Mouse (Mus musculus): Measurements from ENCODE around the gene Neil1. TPM values are rescaled to one million over a fixed set of nuclear protein-coding genes. Genes with fewer than 3 reads are reported as not detected.

Neil1 gene
- total and polyA plus RNA-seq, 2 experiments from 2014 or later, result 5.1 to 6.3 TPM

- H3K4me2 ChIP-seq (ENCODE audit: low read depth), result peak overlapping the region; percentile 81
- WGBS, result 36% methylated on average over 11 of the region's 11 CpGs
- no peak for TF ChIP-seq CTCF (IDR thresholded peaks at IDR 0.05; ENCODE audit: low read depth)
- H3K4me3 ChIP-seq (ENCODE audit: low read depth, low read length), result peak overlapping the region; percentile 64
- H3K27me3 ChIP-seq (ENCODE audit: insufficient read depth, low read length), result no peaks in the 10 kb centered on the region
- DNase-seq (no peak), ATAC-seq (no peak)
- no peaks in the 10 kb centered on the region for H3K9me3 ChIP-seq (ENCODE audit: low read length)
- 0 out of 2 replicates have a peak overlapping the region, but pooled peaks have one; percentile 24 for H3K27ac ChIP-seq (ENCODE audit: low read depth, low read length)
- peak overlapping the region; percentile 36; the same call in 1 of the 2 replicates for H3K9ac ChIP-seq
- H3K36me3 ChIP-seq (ENCODE audit: insufficient read depth), result peaks cover 17% of the 10 kb centered on the region
- peaks cover 7% of the 10 kb centered on the region for H3K4me1 ChIP-seq (ENCODE audit: insufficient read depth)
These were observed 10.4 kb upstream of the Neil1 start for GRCm38 (mm10) chr9:57158506-57158905.

DNA sequence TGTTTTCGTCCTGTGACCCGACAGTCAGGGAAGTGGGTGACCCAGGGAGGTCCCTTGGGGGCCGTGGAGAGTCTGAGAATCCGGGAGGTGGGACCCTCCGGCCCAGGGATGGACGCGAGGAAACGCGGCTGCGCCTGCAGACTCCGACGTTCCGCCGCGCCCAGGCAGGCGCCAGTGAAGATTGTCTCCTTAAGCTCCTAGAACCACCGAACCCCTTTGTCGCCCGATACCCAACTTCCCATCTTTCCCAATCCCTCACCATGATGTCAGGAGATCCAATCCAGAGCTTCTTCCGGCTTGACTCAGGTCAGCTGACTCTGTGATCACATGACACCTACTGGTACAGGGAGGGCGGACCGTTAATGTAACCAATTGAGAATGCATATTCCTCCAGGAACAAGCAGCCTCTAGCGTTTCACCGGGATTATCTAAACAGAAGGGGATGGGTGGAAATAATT lies 9.9 kb upstream of the Neil1 start, which contains the start of gene Commd4:
Gene Commd4, minus strand, starts transcription at position 319 of the 458 bp plus-strand sequence.
- H3K9ac ChIP-seq, result peak within 1 kb of the TSS; percentile 72
- H3K36me3 ChIP-seq (ENCODE audit: insufficient read depth), result peaks cover 17% of the 10 kb centered on the region
- peak within 1 kb of the TSS; percentile 81 for H3K4me2 ChIP-seq (ENCODE audit: low read depth)
- peak; percentile 42 for TF ChIP-seq CTCF (IDR thresholded peaks at IDR 0.05; ENCODE audit: low read depth)
- H3K27me3 ChIP-seq (ENCODE audit: insufficient read depth, low read length), result no peaks in the 10 kb centered on the region
- WGBS, result under 1% methylated on average over 24 of the region's 24 CpGs
- ATAC-seq, result peak; percentile 97
- H3K4me3 ChIP-seq (ENCODE audit: low read depth, low read length), result peak within 1 kb of the TSS; percentile 64
- DNase-seq, result peak; percentile 97
- H3K9me3 ChIP-seq (ENCODE audit: low read length), result no peaks in the 10 kb centered on the region
- peaks cover 7% of the 10 kb centered on the region for H3K4me1 ChIP-seq (ENCODE audit: insufficient read depth)
- H3K27ac ChIP-seq (ENCODE audit: low read depth, low read length), result peak within 1 kb of the TSS; percentile 80

GRCm38 (mm10) chr9:57157499-57157898 lies 9.4 kb upstream of the Neil1 start:
- Histone ChIP-seq H3K27me3 (ENCODE audit: insufficient read depth, low read length) (no peaks in the 10 kb centered on the region), H3K4me1 (ENCODE audit: insufficient read depth) (peaks cover 7% of the 10 kb centered on the region), H3K9me3 (ENCODE audit: low read length) (no peaks in the 10 kb centered on the region), H3K27ac (ENCODE audit: low read depth, low read length) (peak overlapping the region; percentile 80), H3K9ac (peak overlapping the region; percentile 72), H3K4me3 (ENCODE audit: low read depth, low read length) (peak overlapping the region; percentile 64), H3K4me2 (ENCODE audit: low read depth) (peak overlapping the region; percentile 81), H3K36me3 (ENCODE audit: insufficient read depth) (peaks cover 17% of the 10 kb centered on the region)
- WGBS, result 31% methylated on average over 13 of the region's 13 CpGs
- TF ChIP-seq CTCF (IDR thresholded peaks at IDR 0.05; ENCODE audit: low read depth), result no peak
- ATAC-seq, result peak; percentile 17; the same call in 1 of the 2 replicates
- no peak for DNase-seq

- 0 out of 2 replicates have a peak overlapping the region, but pooled peaks have one; percentile 72 for H3K9ac ChIP-seq
- no peaks in the 10 kb centered on the region for H3K27me3 ChIP-seq (ENCODE audit: insufficient read depth, low read length)
- H3K27ac ChIP-seq (ENCODE audit: low read depth, low read length), result no peak overlapping the region
- H3K9me3 ChIP-seq (ENCODE audit: low read length), result no peaks in the 10 kb centered on the region
- H3K4me2 ChIP-seq (ENCODE audit: low read depth), result peak overlapping the region; percentile 81
- peaks cover 7% of the 10 kb centered on the region for H3K4me1 ChIP-seq (ENCODE audit: insufficient read depth)
- ATAC-seq, result no peak
- TF ChIP-seq CTCF (IDR thresholded peaks at IDR 0.05; ENCODE audit: low read depth), result no peak
- DNase-seq, result no peak
- H3K4me3 ChIP-seq (ENCODE audit: low read depth, low read length), result no peak overlapping the region; the same call in 1 of the 2 replicates
- H3K36me3 ChIP-seq (ENCODE audit: insufficient read depth), result peaks cover 17% of the 10 kb centered on the region
- 90% methylated on average over 8 of the region's 8 CpGs for WGBS
These were observed 8.7 kb upstream of the Neil1 start for GRCm38 (mm10) chr9:57156823-57157222.

DNA sequence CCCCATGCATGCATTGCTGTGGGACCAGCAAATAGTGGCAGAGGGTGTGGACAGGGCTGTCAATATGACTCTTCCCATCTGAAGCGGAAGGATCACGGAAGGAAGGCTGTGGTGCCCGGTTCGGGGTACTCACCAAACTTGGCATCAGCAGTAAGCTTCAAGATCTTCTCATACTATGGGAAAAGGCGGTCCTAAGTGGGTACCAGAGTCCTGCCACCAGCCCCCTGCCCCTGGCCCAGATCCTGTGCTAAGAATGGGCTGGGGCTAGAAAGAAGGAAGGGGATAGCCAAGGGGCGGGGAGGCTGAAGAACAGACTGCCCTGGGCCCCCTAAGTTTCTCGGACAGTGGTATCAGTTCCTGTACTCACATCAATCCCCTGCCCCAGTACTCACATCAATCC lies 8.3 kb upstream of the Neil1 start:
- H3K27ac ChIP-seq (ENCODE audit: low read depth, low read length), result no peak overlapping the region
- H3K9me3 ChIP-seq (ENCODE audit: low read length), result no peaks in the 10 kb centered on the region
- TF ChIP-seq CTCF (IDR thresholded peaks at IDR 0.05; ENCODE audit: low read depth), result no peak
- no peak for ATAC-seq
- peaks cover 7% of the 10 kb centered on the region for H3K4me1 ChIP-seq (ENCODE audit: insufficient read depth)
- no peak overlapping the region for H3K4me3 ChIP-seq (ENCODE audit: low read depth, low read length)
- DNase-seq, result no peak
- H3K36me3 ChIP-seq (ENCODE audit: insufficient read depth), result peaks cover 17% of the 10 kb centered on the region
- 93% methylated on average over 7 of the region's 7 CpGs for WGBS
- no peaks in the 10 kb centered on the region for H3K27me3 ChIP-seq (ENCODE audit: insufficient read depth, low read length)
- no peak overlapping the region for H3K4me2 ChIP-seq (ENCODE audit: low read depth)
- H3K9ac ChIP-seq, result no peak overlapping the region

DNA sequence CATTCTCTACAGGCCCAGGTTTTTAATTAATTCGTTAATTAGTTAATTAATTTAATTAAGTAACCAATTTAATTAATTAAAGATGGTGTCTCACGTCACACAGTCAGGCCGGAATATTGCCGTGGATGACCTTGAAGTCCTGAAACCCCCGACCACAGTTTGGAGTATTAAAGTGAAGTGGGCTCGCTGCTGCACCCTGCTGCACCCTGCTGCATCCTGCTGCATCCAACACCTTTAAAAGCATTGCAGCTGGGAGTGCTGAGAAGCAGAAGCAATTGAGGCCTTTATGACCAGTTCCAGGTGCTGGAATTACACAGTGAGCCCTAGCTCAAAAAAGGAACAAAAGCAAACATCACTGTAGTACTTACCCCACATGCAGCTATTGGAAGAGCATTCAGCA lies 4.2 kb upstream of the Neil1 start:
- H3K4me3 ChIP-seq (ENCODE audit: low read depth, low read length), result no peak overlapping the region
- H3K27me3 ChIP-seq (ENCODE audit: insufficient read depth, low read length), result no peaks in the 10 kb centered on the region
- H3K4me1 ChIP-seq (ENCODE audit: insufficient read depth), result peaks cover 8% of the 10 kb centered on the region
- no peaks in the 10 kb centered on the region for H3K9me3 ChIP-seq (ENCODE audit: low read length)
- no peak for ATAC-seq
- DNase-seq, result no peak
- no peak overlapping the region for H3K4me2 ChIP-seq (ENCODE audit: low read depth)
- no peak overlapping the region for H3K27ac ChIP-seq (ENCODE audit: low read depth, low read length)
- no peak overlapping the region for H3K9ac ChIP-seq
- H3K36me3 ChIP-seq (ENCODE audit: insufficient read depth), result peaks cover 17% of the 10 kb centered on the region
- TF ChIP-seq CTCF (IDR thresholded peaks at IDR 0.05; ENCODE audit: low read depth), result 0 out of 2 replicates have a peak, but pooled peaks have one; percentile 28
- 33% methylated on average over 6 of the region's 6 CpGs for WGBS

GRCm38 (mm10) chr9:57150192-57150591 lies 2.1 kb upstream of the Neil1 start:
- Histone ChIP-seq H3K4me1 (ENCODE audit: insufficient read depth) (0 out of 2 replicates have a peak, but pooled peaks cover 3% of the 10 kb centered on the region), H3K36me3 (ENCODE audit: insufficient read depth) (peaks cover 7% of the 10 kb centered on the region; the same call in 1 of the 2 replicates), H3K4me3 (ENCODE audit: low read depth, low read length) (no peak overlapping the region), H3K27ac (ENCODE audit: low read depth, low read length) (no peak overlapping the region), H3K4me2 (ENCODE audit: low read depth) (no peak overlapping the region), H3K27me3 (ENCODE audit: insufficient read depth, low read length) (no peaks in the 10 kb centered on the region), H3K9me3 (ENCODE audit: low read length) (no peaks in the 10 kb centered on the region), H3K9ac (no peak overlapping the region)
- 87% methylated on average over 5 of the region's 5 CpGs for WGBS
- TF ChIP-seq CTCF (IDR thresholded peaks at IDR 0.05; ENCODE audit: low read depth), result no peak
- ATAC-seq (no peak), DNase-seq (no peak)

Measured in forebrain, postnatal 0 days (tissue).